Mouse (Mus musculus): ENCODE data around the gene Caskin2. TPM values are rescaled to one million over a fixed set of nuclear protein-coding genes. Genes with fewer than 3 reads are reported as not detected.
A peak's percentile ranks its signal among the peaks of the same experiment; 100 is the strongest.

Gene Caskin2
- polyA plus RNA-seq, 1 experiment from 2014 or later, result 17.5 TPM

- WGBS, result 93% methylated on average over 16 of the region's 16 CpGs
- H3K4me1 ChIP-seq, result 0 out of 2 replicates have a peak, but pooled peaks cover 3% of the 10 kb centered on the region
- no peaks in the 10 kb centered on the region for H3K9me3 ChIP-seq (replicated peaks)
- H3K4me3 ChIP-seq, result no peak overlapping the region
- H3K27me3 ChIP-seq (ENCODE audit: low read depth, poor library complexity, severe bottlenecking), result no peaks in the 10 kb centered on the region
- DNase-seq (ENCODE audit: low spot score), result no peak
- peaks cover 99% of the 10 kb centered on the region for H3K36me3 ChIP-seq
- H3K27ac ChIP-seq (replicated peaks), result no peak overlapping the region
Observed at GRCm38 (mm10) chr11:115791919-115792318, 21.5 kb downstream of the Caskin2 start.

- no peak for DNase-seq (ENCODE audit: low spot score)
- Histone ChIP-seq H3K4me1 (peaks cover 22% of the 10 kb centered on the region), H3K27me3 (ENCODE audit: low read depth, poor library complexity, severe bottlenecking) (no peaks in the 10 kb centered on the region), H3K36me3 (peaks cover 95% of the 10 kb centered on the region), H3K9me3 (replicated peaks) (no peaks in the 10 kb centered on the region), H3K4me3 (no peak overlapping the region), H3K27ac (replicated peaks) (no peak overlapping the region; the same call in 1 of the 2 replicates)
- WGBS, result 95% methylated on average over 7 of the region's 7 CpGs
Observed at GRCm38 (mm10) chr11:115789787-115790186, 23.7 kb downstream of the Caskin2 start.

- H3K27ac ChIP-seq (replicated peaks), result peak overlapping the region; percentile 69; the same call in 1 of the 2 replicates
- peaks cover 47% of the 10 kb centered on the region for H3K4me1 ChIP-seq
- H3K4me3 ChIP-seq, result no peak overlapping the region
- WGBS, result 73% methylated on average over 6 of the region's 6 CpGs
- H3K27me3 ChIP-seq (ENCODE audit: low read depth, poor library complexity, severe bottlenecking), result no peaks in the 10 kb centered on the region
- H3K36me3 ChIP-seq, result peaks cover 62% of the 10 kb centered on the region
- H3K9me3 ChIP-seq (replicated peaks), result no peaks in the 10 kb centered on the region
- DNase-seq (ENCODE audit: low spot score), result no peak
Observed at GRCm38 (mm10) chr11:115786473-115786872, 27.0 kb downstream of the Caskin2 start.

- WGBS, result 8% methylated on average over 20 of the region's 20 CpGs
- Histone ChIP-seq H3K36me3 (peaks cover 9% of the 10 kb centered on the region), H3K4me3 (peak overlapping the region; percentile 48), H3K4me1 (peaks cover 92% of the 10 kb centered on the region), H3K9me3 (replicated peaks) (no peaks in the 10 kb centered on the region), H3K27me3 (ENCODE audit: low read depth, poor library complexity, severe bottlenecking) (0 out of 2 replicates have a peak, but pooled peaks cover 12% of the 10 kb centered on the region), H3K27ac (replicated peaks) (peak overlapping the region; percentile 92)
- peak; percentile 75 for DNase-seq (ENCODE audit: low spot score)
Observed at GRCm38 (mm10) chr11:115780141-115781070, 33.0 kb downstream of the Caskin2 start.

- Histone ChIP-seq H3K27me3 (ENCODE audit: low read depth, poor library complexity, severe bottlenecking) (0 out of 2 replicates have a peak, but pooled peaks cover 12% of the 10 kb centered on the region), H3K4me1 (peaks cover 94% of the 10 kb centered on the region), H3K9me3 (replicated peaks) (no peaks in the 10 kb centered on the region), H3K36me3 (peaks cover 6% of the 10 kb centered on the region; the same call in 1 of the 2 replicates), H3K4me3 (peak overlapping the region; percentile 48), H3K27ac (replicated peaks) (peak overlapping the region; percentile 92)
- WGBS, result 7% methylated on average over 9 of the region's 9 CpGs
- DNase-seq (ENCODE audit: low spot score), result peak; percentile 90
Observed at GRCm38 (mm10) chr11:115779038-115779571, 34.3 kb downstream of the Caskin2 start.

- H3K27ac ChIP-seq (replicated peaks), result peak overlapping the region; percentile 75
- H3K27me3 ChIP-seq (ENCODE audit: low read depth, poor library complexity, severe bottlenecking), result 0 out of 2 replicates have a peak, but pooled peaks cover 12% of the 10 kb centered on the region
- WGBS, result 80% methylated on average over 17 of the region's 17 CpGs
- no peak overlapping the region for H3K4me3 ChIP-seq
- H3K4me1 ChIP-seq, result peaks cover 85% of the 10 kb centered on the region
- H3K9me3 ChIP-seq (replicated peaks), result no peaks in the 10 kb centered on the region; the same call in 1 of the 2 replicates
- H3K36me3 ChIP-seq, result peaks cover 12% of the 10 kb centered on the region
- peak; percentile 12 for DNase-seq (ENCODE audit: low spot score)
Observed at GRCm38 (mm10) chr11:115777487-115778335, 35.7 kb downstream of the Caskin2 start.

GRCm38 (mm10) chr11:115776954-115777353 lies 36.5 kb downstream of the Caskin2 start:
- Histone ChIP-seq H3K4me1 (peaks cover 78% of the 10 kb centered on the region), H3K36me3 (peaks cover 17% of the 10 kb centered on the region), H3K27ac (replicated peaks) (peak overlapping the region; percentile 75), H3K9me3 (replicated peaks) (no peaks in the 10 kb centered on the region; the same call in 1 of the 2 replicates), H3K4me3 (no peak overlapping the region), H3K27me3 (ENCODE audit: low read depth, poor library complexity, severe bottlenecking) (0 out of 2 replicates have a peak, but pooled peaks cover 12% of the 10 kb centered on the region)
- 40% methylated on average over 9 of the region's 9 CpGs for WGBS
- DNase-seq (ENCODE audit: low spot score), result no peak

- H3K4me1 ChIP-seq, result peaks cover 69% of the 10 kb centered on the region
- H3K36me3 ChIP-seq, result peaks cover 20% of the 10 kb centered on the region
- H3K9me3 ChIP-seq (replicated peaks), result no peaks in the 10 kb centered on the region; the same call in 1 of the 2 replicates
- WGBS, result 41% methylated on average over 18 of the region's 18 CpGs
- 0 out of 2 replicates have a peak, but pooled peaks cover 12% of the 10 kb centered on the region for H3K27me3 ChIP-seq (ENCODE audit: low read depth, poor library complexity, severe bottlenecking)
- H3K4me3 ChIP-seq, result peak overlapping the region; percentile 0; the same call in 1 of the 2 replicates
- H3K27ac ChIP-seq (replicated peaks), result peak overlapping the region; percentile 75
- no peak for DNase-seq (ENCODE audit: low spot score)
Observed at GRCm38 (mm10) chr11:115775821-115776665, 37.4 kb downstream of the Caskin2 start.

GRCm38 (mm10) chr11:115774653-115775052 lies 38.8 kb downstream of the Caskin2 start:
- peaks cover 29% of the 10 kb centered on the region for H3K36me3 ChIP-seq
- DNase-seq (ENCODE audit: low spot score), result no peak
- WGBS, result 72% methylated on average over 4 of the region's 4 CpGs

GRCm38 (mm10) chr11:115768896-115769295 lies 44.5 kb downstream of the Caskin2 start:
- no peak for DNase-seq (ENCODE audit: low spot score)
- Histone ChIP-seq H3K4me3 (no peak overlapping the region), H3K9me3 (replicated peaks) (peaks cover 4% of the 10 kb centered on the region; the same call in 1 of the 2 replicates), H3K27ac (replicated peaks) (peak overlapping the region; percentile 64; the same call in 1 of the 2 replicates), H3K36me3 (peaks cover 37% of the 10 kb centered on the region), H3K27me3 (ENCODE audit: low read depth, poor library complexity, severe bottlenecking) (no peaks in the 10 kb centered on the region), H3K4me1 (peaks cover 44% of the 10 kb centered on the region)
- WGBS, result 94% methylated on average over 3 of the region's 3 CpGs

More at GRCm38 (mm10) chr11:115774653-115775052, 38.8 kb downstream of the Caskin2 start:
- 0 out of 2 replicates have a peak, but pooled peaks cover 12% of the 10 kb centered on the region for H3K27me3 ChIP-seq (ENCODE audit: low read depth, poor library complexity, severe bottlenecking)
- no peak overlapping the region for H3K4me3 ChIP-seq
- H3K27ac ChIP-seq (replicated peaks), result no peak overlapping the region
- H3K9me3 ChIP-seq (replicated peaks), result no peaks in the 10 kb centered on the region; the same call in 1 of the 2 replicates
- H3K4me1 ChIP-seq, result peaks cover 64% of the 10 kb centered on the region

GRCm38 (mm10) chr11:115766981-115767380 lies 46.5 kb downstream of the Caskin2 start:
- 92% methylated on average over 8 of the region's 8 CpGs for WGBS
- Histone ChIP-seq H3K27ac (replicated peaks) (peak overlapping the region; percentile 99), H3K9me3 (replicated peaks) (0 out of 2 replicates have a peak, but pooled peaks cover 6% of the 10 kb centered on the region), H3K4me3 (peak overlapping the region; percentile 77), H3K4me1 (peaks cover 41% of the 10 kb centered on the region), H3K36me3 (peaks cover 26% of the 10 kb centered on the region), H3K27me3 (ENCODE audit: low read depth, poor library complexity, severe bottlenecking) (no peaks in the 10 kb centered on the region)
- no peak for DNase-seq (ENCODE audit: low spot score)
